Mouse (Mus musculus): ENCODE results near the gene Snx25. TPM values are rescaled to one million over a fixed set of nuclear protein-coding genes. Genes with fewer than 3 reads are reported as not detected.

Snx25 gene
- total and polyA plus RNA-seq, 3 experiments: 20.0 to 23.1 TPM; not detected in 1

DNA sequence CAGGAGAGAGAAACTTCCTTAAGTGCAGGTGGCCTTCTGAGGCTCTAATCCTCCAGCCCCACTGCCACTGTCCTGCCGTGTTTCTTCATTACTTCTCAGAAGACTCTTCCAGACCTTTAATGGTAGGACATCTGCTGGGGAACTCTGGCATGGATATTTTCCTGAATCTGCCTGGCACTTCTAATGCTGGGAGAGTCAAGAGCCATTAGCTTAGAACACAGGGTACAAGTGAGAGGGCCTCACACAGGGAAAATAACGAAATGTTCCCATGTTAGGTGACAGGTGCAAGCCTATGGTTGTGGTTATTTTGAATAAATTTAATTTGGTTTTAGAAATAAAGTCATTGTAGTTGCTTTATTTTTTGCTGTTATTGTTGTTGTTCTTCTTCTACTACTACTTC, 70.9 kb downstream of the Snx25 start:
- H3K9ac ChIP-seq (ENCODE audit: control insufficient read depth, low read depth, low read length, poor library complexity, severe bottlenecking): no peak overlapping the region
- H3K79me2 ChIP-seq (ENCODE audit: control insufficient read depth, insufficient read depth, low read length, poor library complexity): no peaks in the 10 kb centered on the region
- DNase-seq (ENCODE audit: low read depth, low spot score): no peak
- H3K36me3 ChIP-seq (ENCODE audit: control insufficient read depth in 1 of 2, insufficient read depth in 2 of 2, low read length in 2 of 2): peaks cover 0 to 3% of the 10 kb centered on the region in 2 experiments; a peak in 2 of 4 replicates
- no peaks in the 10 kb centered on the region for H3K9me3 ChIP-seq (replicated peaks; ENCODE audit: insufficient read depth, low read length)
- TF ChIP-seq EP300 (IDR thresholded peaks at IDR 0.05; ENCODE audit: low read depth in 1 of 2, low read length in 2 of 2): no peak
- no peak for TF ChIP-seq E2F4 (IDR thresholded peaks at IDR 0.05; ENCODE audit: borderline replicate concordance, low read depth, low read length)
- TF ChIP-seq GATA1 (IDR thresholded peaks at IDR 0.05; ENCODE audit: low read depth, low read length): no peak
- no peak for TF ChIP-seq NRF1 (IDR thresholded peaks at IDR 0.05; ENCODE audit: insufficient read depth, low read depth, low read length, poor library complexity, severe bottlenecking)
- no peak for TF ChIP-seq POLR2A (IDR thresholded peaks at IDR 0.05; ENCODE audit: control insufficient read depth in 1 of 2, insufficient read depth in 1 of 2, low read depth in 1 of 2, low read length in 2 of 2, poor library complexity in 1 of 2)
- no peak for TF ChIP-seq TAL1 (IDR thresholded peaks at IDR 0.05; ENCODE audit: low read length)
- TF ChIP-seq KAT2A (conservative IDR thresholded peaks at IDR 0.05; ENCODE audit: low read depth, low read length): no peak
- no peak for TF ChIP-seq ZC3H11A (IDR thresholded peaks at IDR 0.05; ENCODE audit: low read depth, low read length)
- TF ChIP-seq POLR2AphosphoS2 (IDR thresholded peaks at IDR 0.05; ENCODE audit: low read length): no peak
- H3K4me1 ChIP-seq (ENCODE audit: control insufficient read depth in 1 of 2, insufficient read depth in 2 of 2, low read length in 2 of 2): no peaks in the 10 kb centered on the region
- H3K27ac ChIP-seq (ENCODE audit: control insufficient read depth, low read depth, low read length): no peak overlapping the region
- H3K4me3 ChIP-seq (ENCODE audit: control insufficient read depth in 1 of 2, insufficient read depth in 1 of 2, low read depth in 2 of 2, low read length in 2 of 2): no peak overlapping the region
- H3K27me3 ChIP-seq (ENCODE audit: control insufficient read depth in 1 of 2, insufficient read depth in 2 of 2, low read length in 2 of 2): no peaks in the 10 kb centered on the region

DNA sequence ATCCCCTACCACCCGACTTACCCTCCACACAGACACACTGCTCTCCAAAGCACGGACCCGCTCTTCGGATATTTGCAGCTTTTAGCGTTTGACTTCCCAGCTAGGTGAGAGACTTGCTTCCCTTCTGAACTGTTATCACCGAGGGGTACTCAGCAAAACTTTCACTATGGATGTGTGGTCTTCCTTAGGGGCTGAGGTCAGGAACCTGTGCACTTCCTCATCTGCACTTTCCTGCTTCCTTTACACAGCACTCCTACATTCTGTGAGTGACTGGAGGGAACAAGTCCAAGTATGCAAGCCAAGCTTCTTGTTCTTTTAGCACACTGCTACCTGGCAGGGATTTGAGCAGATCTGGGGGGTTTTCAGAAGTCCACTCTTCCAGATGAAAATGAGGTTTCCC, 73.1 kb downstream of the Snx25 start:
- TF ChIP-seq E2F4 (IDR thresholded peaks at IDR 0.05; ENCODE audit: borderline replicate concordance, low read depth, low read length): no peak
- TF ChIP-seq SIN3A (IDR thresholded peaks at IDR 0.05; ENCODE audit: low read length): no peak
- no peak for TF ChIP-seq HCFC1 (IDR thresholded peaks at IDR 0.05; ENCODE audit: low read depth, low read length)
- TF ChIP-seq RCOR1 (IDR thresholded peaks at IDR 0.05; ENCODE audit: low read depth, low read length): no peak
- no peak for TF ChIP-seq GABPA (IDR thresholded peaks at IDR 0.05; ENCODE audit: low read depth, low read length)
- no peak for TF ChIP-seq ZC3H11A (IDR thresholded peaks at IDR 0.05; ENCODE audit: low read depth, low read length)
- TF ChIP-seq KAT2A (conservative IDR thresholded peaks at IDR 0.05; ENCODE audit: low read depth, low read length): no peak
- no peak for TF ChIP-seq CHD1 (IDR thresholded peaks at IDR 0.05; ENCODE audit: low read depth, low read length)
- no peak for TF ChIP-seq GATA1 (IDR thresholded peaks at IDR 0.05; ENCODE audit: low read depth, low read length)
- no peak for TF ChIP-seq POLR2AphosphoS5 (IDR thresholded peaks at IDR 0.05; ENCODE audit: borderline replicate concordance, low read depth, low read length)
- no peak for TF ChIP-seq TBP (IDR thresholded peaks at IDR 0.05; ENCODE audit: low read depth, low read length)
- Histone ChIP-seq H3K9ac (ENCODE audit: control insufficient read depth, low read depth, low read length, poor library complexity, severe bottlenecking) (no peak overlapping the region), H3K27ac (ENCODE audit: control insufficient read depth, low read depth, low read length) (no peak overlapping the region), H3K27me3 (ENCODE audit: control insufficient read depth in 1 of 2, insufficient read depth in 2 of 2, low read length in 2 of 2) (no peaks in the 10 kb centered on the region), H3K4me1 (ENCODE audit: control insufficient read depth in 1 of 2, insufficient read depth in 2 of 2, low read length in 2 of 2) (no peaks in the 10 kb centered on the region), H3K9me3 (replicated peaks; ENCODE audit: insufficient read depth, low read length) (no peaks in the 10 kb centered on the region), H3K79me2 (ENCODE audit: control insufficient read depth, insufficient read depth, low read length, poor library complexity) (no peaks in the 10 kb centered on the region), H3K4me3 (ENCODE audit: control insufficient read depth in 1 of 2, insufficient read depth in 1 of 2, low read depth in 2 of 2, low read length in 2 of 2) (no peak overlapping the region), H3K36me3 (ENCODE audit: control insufficient read depth in 1 of 2, insufficient read depth in 2 of 2, low read length in 2 of 2) (peaks cover 0 to 3% of the 10 kb centered on the region in 2 experiments; a peak in 2 of 4 replicates)
- DNase-seq (ENCODE audit: low read depth, low spot score): no peak

Measured in MEL (cell line).